Mouse (Mus musculus) embryonic fibroblast, embryonic 13.5 days (primary cell): ENCODE results near the gene Prickle1.

Experiments used
- CTCF ChIP-seq: IDR thresholded peaks from 2 replicates; pipeline ENCODE4 v1.5.1; 2011; ENCODE audit warnings: mild to moderate bottlenecking, control low read depth, low read length, moderate library complexity, borderline replicate concordance; ENCODE audit not compliant: insufficient read depth
- POLR2A ChIP-seq: IDR thresholded peaks from 2 replicates; pipeline ENCODE4 v1.6.1; 2011; ENCODE audit warnings: low read depth, mild to moderate bottlenecking, control low read depth, low read length, moderate library complexity

DNA sequence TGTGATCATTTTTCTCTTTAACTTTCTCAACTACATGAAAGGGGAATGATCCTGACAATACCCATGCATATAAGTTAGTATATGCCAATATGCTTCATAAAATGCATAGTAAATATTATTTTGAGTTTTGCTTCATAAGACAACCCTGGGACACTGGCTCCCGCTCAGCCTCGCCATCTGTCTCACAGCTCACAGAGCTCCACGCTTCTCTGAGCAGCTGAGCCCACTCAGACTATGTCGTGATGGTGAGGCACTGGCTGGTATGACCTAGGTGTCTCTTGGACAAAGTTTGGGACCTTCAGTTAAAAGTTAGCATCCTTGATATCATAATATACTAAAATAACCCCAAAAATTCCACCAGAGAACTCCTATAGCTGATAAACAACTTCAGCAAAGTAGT is 20.6 kb upstream of the Prickle1 start:
- TF ChIP-seq POLR2A (no peak), CTCF (no peak)
